Mouse (Mus musculus) ES-Bruce4 (cell line): ENCODE results near the gene Ppp1r37. TPM values are rescaled to one million over a fixed set of nuclear protein-coding genes. Genes with fewer than 3 reads are reported as not detected.

Source experiments
- H3K27ac ChIP-seq: 2 replicates; pipeline ENCODE4 v1.5.1; 2012; ENCODE audit warnings: low read length, inconsistent platforms; ENCODE audit not compliant: insufficient read depth
- H3K27me3 ChIP-seq: 2 replicates; pipeline ENCODE4 v1.6.1; 2012; ENCODE audit warnings: mild to moderate bottlenecking, low read length, inconsistent platforms; ENCODE audit not compliant: control insufficient read depth, poor library complexity, insufficient read depth, severe bottlenecking
- H3K36me3 ChIP-seq: 2 replicates; pipeline ENCODE4 v1.6.1; 2012; ENCODE audit warnings: inconsistent platforms, mild to moderate bottlenecking, low read length, moderate library complexity; ENCODE audit not compliant: control insufficient read depth, poor library complexity, insufficient read depth, severe bottlenecking
- H3K4me1 ChIP-seq: one replicate; pipeline ENCODE4 v1.8.1; 2011; ENCODE audit warnings: low read length; ENCODE audit not compliant: control insufficient read depth, insufficient read depth
- H3K4me3 ChIP-seq: 2 replicates; pipeline ENCODE4 v1.5.1; 2011; ENCODE audit warnings: low read depth, mild to moderate bottlenecking, low read length
- H3K9ac ChIP-seq: 2 replicates; pipeline ENCODE4 v1.6.1; 2012; ENCODE audit warnings: low read depth, mild to moderate bottlenecking, inconsistent platforms; ENCODE audit not compliant: poor library complexity, severe bottlenecking
- H3K9me3 ChIP-seq: replicated peaks from 2 replicates; pipeline ENCODE4 v1.6.1; 2012; ENCODE audit warnings: mild to moderate bottlenecking, low read length, inconsistent platforms; ENCODE audit not compliant: control insufficient read depth, poor library complexity, insufficient read depth, severe bottlenecking
- CTCF ChIP-seq: IDR thresholded peaks from one replicate; pipeline ENCODE4 v1.8.1; 2011; ENCODE audit warnings: low read depth, low read length
- EP300 ChIP-seq: IDR thresholded peaks from 2 replicates; pipeline ENCODE4 v1.6.1; 2011; ENCODE audit warnings: low read depth, low read length; ENCODE audit not compliant: insufficient read depth
- POLR2A ChIP-seq: IDR thresholded peaks from one replicate; pipeline ENCODE4 v1.8.1; 2011; ENCODE audit warnings: low read length; ENCODE audit not compliant: insufficient read depth
- polyA plus RNA-seq: library from polyadenylated mRNA; stranded (reverse); fragments of >200 nt; gene quantifications from 2 replicates; pipeline ENCODE4 v1.2.4, GENCODE M21; 2011; ENCODE audit warnings: low read depth; ENCODE audit not compliant: missing spikeins, insufficient read depth, insufficient read length

The Ppp1r37 gene
- polyA plus RNA-seq, 1 experiment, result 16.1 TPM

- no peak overlapping the region for H3K9ac ChIP-seq
- H3K4me3 ChIP-seq, result no peak overlapping the region
- H3K27ac ChIP-seq, result no peak overlapping the region
- no peaks in the 10 kb centered on the region for H3K27me3 ChIP-seq
- H3K36me3 ChIP-seq, result no peaks in the 10 kb centered on the region
- TF ChIP-seq CTCF (peak; percentile 75), POLR2A (no peak)
- no peaks in the 10 kb centered on the region for H3K4me1 ChIP-seq
- H3K9me3 ChIP-seq, result no peaks in the 10 kb centered on the region
Measured at GRCm38 (mm10) chr7:19503481-19504068, 59.3 kb downstream of the Ppp1r37 start.

- H3K9me3 ChIP-seq, result no peaks in the 10 kb centered on the region
- H3K9ac ChIP-seq, result no peak overlapping the region
- no peaks in the 10 kb centered on the region for H3K27me3 ChIP-seq
- H3K4me1 ChIP-seq, result no peaks in the 10 kb centered on the region
- H3K36me3 ChIP-seq, result no peaks in the 10 kb centered on the region
- TF ChIP-seq EP300 (no peak), CTCF (no peak), POLR2A (no peak)
- no peak overlapping the region for H3K27ac ChIP-seq
- no peak overlapping the region for H3K4me3 ChIP-seq
Measured at GRCm38 (mm10) chr7:19501658-19502057, 61.2 kb downstream of the Ppp1r37 start.

GRCm38 (mm10) chr7:19500420-19501363 is 62.2 kb downstream of the Ppp1r37 start:
- Histone ChIP-seq H3K4me1 (no peaks in the 10 kb centered on the region), H3K27me3 (no peaks in the 10 kb centered on the region), H3K27ac (no peak overlapping the region), H3K9ac (no peak overlapping the region), H3K9me3 (no peaks in the 10 kb centered on the region), H3K4me3 (no peak overlapping the region), H3K36me3 (no peaks in the 10 kb centered on the region)
- TF ChIP-seq POLR2A (no peak), EP300 (no peak), CTCF (no peak)

- Histone ChIP-seq H3K27ac (no peak overlapping the region), H3K9ac (no peak overlapping the region), H3K4me3 (no peak overlapping the region), H3K36me3 (no peaks in the 10 kb centered on the region), H3K9me3 (no peaks in the 10 kb centered on the region), H3K27me3 (no peaks in the 10 kb centered on the region), H3K4me1 (no peaks in the 10 kb centered on the region)
- TF ChIP-seq EP300 (no peak), CTCF (no peak), POLR2A (no peak)
Measured at GRCm38 (mm10) chr7:19498326-19498725, 64.5 kb downstream of the Ppp1r37 start.

GRCm38 (mm10) chr7:19496214-19496555 is 66.7 kb downstream of the Ppp1r37 start:
- Histone ChIP-seq H3K36me3 (no peaks in the 10 kb centered on the region), H3K9me3 (no peaks in the 10 kb centered on the region), H3K27ac (no peak overlapping the region), H3K27me3 (no peaks in the 10 kb centered on the region), H3K9ac (no peak overlapping the region), H3K4me1 (no peaks in the 10 kb centered on the region), H3K4me3 (no peak overlapping the region)
- TF ChIP-seq EP300 (no peak), POLR2A (no peak), CTCF (no peak)

- Histone ChIP-seq H3K4me1 (no peaks in the 10 kb centered on the region), H3K27ac (no peak overlapping the region), H3K9ac (no peak overlapping the region), H3K4me3 (no peak overlapping the region), H3K27me3 (no peaks in the 10 kb centered on the region), H3K36me3 (no peaks in the 10 kb centered on the region), H3K9me3 (no peaks in the 10 kb centered on the region)
- TF ChIP-seq POLR2A (no peak), EP300 (no peak), CTCF (no peak)
Measured at GRCm38 (mm10) chr7:19495521-19496213, 67.2 kb downstream of the Ppp1r37 start.
